Mouse (Mus musculus): ENCODE measurements at regions not wholly inside any gene's neighbourhood (a gene's known extent, or its start where the extent isn't known, plus 50 kb on each side); places are given as distances from the start of the nearest gene placed in this dataset.
A peak's percentile ranks its signal among the peaks of the same experiment; 100 is the strongest.

DNA sequence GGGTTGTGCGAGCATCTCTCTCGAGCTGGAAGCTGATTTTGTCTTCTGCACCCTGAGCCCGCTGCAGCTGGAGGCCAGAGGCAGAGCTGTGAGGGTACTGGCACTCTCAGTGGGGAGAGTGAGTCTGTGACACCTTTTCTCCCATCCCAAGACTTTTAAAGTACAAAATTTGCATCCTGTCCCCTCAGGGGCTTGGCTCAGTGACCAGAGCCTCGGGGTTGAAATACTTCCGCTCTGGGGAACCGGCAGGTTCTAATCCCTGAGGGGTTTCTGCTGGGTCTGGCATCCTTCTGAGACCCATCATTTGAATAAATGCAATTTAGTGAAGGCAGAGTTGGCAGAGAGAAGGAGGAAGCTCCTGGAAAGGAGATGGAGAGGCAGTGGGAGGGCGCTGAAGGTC lies 340.5 kb upstream of the Smim15 start:
- DNase-seq (ENCODE audit: low spot score in 2 of 2) = no peak

DNA sequence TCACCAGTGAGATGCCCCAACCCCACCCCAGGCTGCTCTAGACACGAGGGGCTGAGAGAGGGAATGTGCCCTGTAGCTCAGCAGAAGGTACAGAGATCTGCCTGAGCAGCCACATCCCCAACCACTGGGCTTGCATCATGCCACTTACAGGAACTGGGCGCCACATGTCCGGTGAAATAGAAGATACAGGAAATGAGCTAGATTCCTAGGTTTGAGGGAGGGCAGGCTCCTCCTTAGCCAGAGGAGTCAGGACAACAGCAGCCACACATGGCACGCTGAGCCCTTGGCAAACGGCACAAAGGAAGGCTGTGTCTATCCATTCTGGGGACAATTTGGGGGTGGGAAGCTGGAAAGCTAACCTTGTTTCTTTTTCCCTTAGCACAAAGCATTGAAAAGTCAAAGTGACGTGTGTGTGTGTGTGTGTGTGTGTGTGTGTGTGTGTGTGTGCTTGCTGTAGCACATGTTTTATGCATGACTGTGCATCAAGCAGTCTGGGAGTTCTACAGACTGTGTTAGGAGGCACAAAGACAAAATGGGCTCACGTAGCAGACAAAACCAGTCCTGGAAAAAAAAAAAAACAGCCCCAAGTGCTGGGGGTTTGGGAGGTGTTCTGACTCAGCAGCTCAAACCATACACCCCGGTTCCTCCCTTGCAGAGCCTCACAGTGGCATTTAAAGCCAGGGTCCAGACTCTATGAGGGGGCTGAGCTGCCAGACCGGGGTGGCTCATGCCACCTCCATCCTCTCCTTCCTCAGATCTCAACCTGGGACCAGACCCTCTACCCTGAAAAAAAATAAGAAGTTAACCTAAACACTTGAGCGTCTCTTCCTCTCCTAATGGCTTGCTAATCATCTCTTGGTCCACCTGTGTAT lies 343.7 kb upstream of the Smim15 start:
- DNase-seq (ENCODE audit: low spot score in 2 of 2) = peak in 1 of 2 experiments; percentile 30

DNA sequence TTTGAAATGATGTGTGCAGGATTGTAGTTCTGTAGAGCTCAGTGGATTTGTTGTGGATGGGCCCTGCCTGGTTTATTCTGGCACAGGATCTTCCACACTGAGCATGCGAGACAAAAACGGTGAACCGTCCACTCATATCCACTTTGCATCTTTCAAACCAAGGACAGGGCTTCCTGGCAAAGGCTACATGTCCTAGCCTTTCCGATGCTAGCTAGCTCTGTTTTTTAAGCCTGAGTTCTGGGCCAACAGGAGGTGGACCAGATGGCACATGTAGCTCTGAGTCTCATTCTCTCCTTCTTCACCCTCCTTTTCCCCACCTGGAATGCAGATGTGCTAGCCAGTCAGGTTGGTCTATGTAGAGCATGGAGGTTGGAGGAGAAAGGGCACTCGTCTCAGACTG lies 345.0 kb upstream of the Smim15 start:
- DNase-seq (ENCODE audit: low spot score in 2 of 2) = no peak

DNA sequence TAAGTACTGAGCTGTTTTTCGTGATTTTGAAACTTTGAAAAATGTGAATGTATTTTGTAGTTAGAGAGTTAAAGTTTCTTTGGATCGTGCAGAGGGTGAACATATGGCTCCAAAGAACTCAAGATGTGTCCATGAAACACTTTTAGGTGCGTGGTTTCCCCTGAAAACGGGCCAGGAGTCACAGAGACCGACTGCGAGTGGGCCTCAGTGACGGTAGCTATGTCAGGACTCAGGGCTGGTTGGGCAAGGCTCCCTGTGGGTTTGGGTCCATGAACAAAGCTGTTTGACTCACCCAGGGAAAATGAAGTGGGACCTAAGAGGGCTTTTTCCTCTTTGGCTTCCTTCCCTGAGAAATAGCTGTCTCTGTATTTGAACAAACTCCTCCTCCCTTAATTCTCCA lies 345.9 kb upstream of the Smim15 start:
- DNase-seq (ENCODE audit: low spot score in 2 of 2) = peak in 1 of 2 experiments; percentile 63

DNA sequence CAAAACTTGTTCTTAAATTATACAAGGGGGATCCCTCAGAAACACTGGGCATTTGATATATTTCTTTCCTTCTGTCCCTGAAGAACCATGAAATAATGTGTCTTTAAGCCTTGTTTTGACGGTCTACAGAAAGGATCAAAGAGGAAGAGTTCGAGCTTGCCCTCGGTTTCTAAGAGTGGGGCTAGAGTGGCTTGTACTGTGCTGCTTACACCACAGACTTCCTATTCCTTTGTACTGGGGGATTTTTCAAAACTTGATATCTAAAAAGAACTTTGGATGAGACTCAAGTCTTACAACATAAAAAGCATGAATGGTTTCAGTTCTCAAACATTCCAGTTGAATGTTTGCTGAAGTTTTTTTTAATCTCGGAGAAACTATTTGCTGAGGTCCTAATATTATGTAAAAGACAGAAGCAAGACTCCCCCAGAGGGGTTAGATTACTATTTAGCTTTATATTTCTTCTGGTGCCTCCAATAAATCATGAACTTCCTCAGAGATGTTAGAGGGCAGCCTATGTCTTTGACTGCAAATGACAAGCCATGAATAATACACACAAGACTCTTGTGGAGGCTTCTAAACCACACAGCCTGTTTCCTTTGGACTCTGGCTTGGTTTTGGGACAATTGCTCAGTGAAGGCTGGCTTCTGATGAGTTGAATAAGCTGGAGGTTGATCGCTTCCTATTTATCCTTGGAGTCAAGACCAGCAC lies 352.0 kb upstream of the Smim15 start:
- DNase-seq (ENCODE audit: low spot score in 2 of 2) = no peak

DNA sequence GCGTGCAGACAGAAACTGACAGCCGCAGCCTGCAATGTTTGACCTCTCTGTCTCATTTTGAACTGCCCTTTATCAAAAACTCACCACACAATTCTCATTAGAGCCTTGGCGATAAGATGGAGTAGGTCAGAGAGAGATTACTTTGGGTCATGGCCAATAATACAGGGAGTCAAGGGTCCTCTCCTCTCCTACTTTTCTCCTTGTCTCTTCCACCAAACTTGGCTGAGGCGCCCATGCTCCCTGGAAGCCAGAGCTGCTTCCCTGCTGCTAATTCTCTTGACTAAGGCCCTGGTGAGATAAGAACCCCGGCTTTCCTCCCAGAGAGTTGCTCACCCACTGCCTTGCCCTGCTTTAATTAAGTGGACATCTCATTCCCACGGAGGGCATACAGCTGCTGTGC lies 355.3 kb upstream of the Smim15 start:
- no peak for DNase-seq (ENCODE audit: low spot score in 2 of 2)

DNA sequence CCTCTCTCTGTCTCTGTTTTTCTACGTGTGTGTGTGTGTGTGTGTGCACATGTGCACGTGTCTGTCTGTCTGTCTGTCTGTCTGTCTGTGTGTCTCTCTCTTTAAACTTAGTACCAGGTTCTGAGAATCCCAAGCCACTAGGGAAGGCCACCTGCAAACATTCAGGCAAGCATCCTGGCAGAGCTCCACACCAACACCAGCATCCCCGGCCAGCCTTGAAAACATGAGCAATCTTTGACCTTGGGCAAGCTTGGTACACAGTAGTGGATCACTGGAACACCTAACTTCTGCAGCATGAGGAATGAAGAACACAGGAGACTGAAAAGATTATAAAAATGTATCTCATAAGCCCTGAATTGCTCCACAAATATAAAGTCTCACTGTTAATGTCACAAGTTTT lies 359.0 kb upstream of the Smim15 start:
- no peak for DNase-seq (ENCODE audit: low spot score in 2 of 2)

DNA sequence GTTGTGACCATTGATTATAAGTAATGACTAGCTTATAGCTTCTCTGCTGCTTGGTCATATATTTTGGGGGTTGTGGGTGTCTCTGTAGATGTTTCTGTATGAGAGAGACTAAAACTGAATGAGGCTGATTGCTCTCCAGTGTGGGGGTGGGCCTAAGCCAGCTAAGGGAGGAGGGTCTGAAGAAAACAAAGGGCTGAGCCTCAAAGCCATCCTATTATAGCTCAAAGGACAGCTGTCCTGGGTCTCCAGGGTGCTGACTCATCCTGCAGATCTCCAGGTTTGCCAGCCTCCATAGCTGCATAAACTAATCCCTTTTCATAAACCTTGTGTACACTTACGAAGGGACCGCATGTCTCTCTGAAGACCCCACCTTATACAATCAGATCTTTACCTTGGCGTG lies 360.3 kb upstream of the Smim15 start:
- no peak for DNase-seq (ENCODE audit: low spot score in 2 of 2)

DNA sequence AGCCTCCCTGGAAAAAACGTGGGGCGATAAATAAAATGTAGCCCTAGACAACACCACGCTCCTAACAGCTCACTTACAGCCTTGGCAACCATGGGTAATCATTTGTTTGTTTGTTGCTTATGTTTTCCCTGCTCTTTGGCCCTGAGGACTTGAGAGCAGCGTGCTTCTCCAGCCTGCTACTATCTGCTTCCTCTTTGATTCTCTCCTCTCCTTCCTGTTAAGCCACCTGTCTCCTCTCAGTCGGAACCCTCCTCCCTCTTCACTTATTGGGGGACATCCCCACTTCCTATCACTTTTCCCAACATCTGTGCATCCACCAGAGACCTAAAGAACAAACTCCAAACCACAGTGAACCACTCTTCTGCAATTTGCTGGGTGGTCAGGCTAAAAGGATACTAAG lies 362.5 kb upstream of the Smim15 start:
- DNase-seq (ENCODE audit: low spot score in 2 of 2) = no peak

DNA sequence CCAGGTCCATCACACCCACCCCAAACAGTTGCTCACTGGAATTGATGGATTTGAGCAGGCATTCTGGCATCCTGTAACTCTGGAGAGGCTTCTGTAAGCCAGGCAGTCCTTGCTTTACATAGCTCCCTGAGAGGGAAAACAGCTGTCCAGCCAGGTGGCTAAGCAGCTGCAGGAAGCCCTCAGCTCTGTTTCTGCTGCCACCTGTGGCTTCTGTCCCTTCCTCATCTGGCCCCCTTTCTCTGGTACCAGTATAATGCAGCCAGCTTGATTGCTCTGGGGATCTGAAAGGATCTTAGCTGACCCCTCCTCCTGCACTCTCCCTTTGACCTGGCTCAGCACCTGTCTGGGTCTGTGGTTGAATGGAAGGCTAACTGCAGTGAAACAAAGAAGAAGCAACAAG lies 365.4 kb upstream of the Smim15 start:
- no peak for DNase-seq (ENCODE audit: low spot score in 2 of 2)

DNA sequence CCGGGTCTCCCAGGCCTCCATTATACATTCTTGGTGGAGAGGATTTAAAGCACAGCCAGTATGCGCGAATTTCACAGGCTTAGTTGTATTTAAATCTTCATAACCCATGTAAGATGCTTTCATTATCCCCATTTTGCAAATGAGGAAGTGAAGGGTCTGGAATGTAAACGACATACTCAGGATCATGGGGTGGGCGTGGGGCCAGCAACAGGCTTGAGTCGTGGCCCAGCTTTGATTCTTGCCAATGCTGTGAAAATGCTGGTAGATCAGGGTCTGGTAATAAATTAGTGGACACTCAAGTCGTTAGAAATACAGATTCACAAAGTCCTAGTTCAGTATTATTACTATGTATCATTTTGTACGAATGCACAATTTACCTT lies 367.2 kb upstream of the Smim15 start:
- no peak for DNase-seq (ENCODE audit: low spot score in 2 of 2)

DNA sequence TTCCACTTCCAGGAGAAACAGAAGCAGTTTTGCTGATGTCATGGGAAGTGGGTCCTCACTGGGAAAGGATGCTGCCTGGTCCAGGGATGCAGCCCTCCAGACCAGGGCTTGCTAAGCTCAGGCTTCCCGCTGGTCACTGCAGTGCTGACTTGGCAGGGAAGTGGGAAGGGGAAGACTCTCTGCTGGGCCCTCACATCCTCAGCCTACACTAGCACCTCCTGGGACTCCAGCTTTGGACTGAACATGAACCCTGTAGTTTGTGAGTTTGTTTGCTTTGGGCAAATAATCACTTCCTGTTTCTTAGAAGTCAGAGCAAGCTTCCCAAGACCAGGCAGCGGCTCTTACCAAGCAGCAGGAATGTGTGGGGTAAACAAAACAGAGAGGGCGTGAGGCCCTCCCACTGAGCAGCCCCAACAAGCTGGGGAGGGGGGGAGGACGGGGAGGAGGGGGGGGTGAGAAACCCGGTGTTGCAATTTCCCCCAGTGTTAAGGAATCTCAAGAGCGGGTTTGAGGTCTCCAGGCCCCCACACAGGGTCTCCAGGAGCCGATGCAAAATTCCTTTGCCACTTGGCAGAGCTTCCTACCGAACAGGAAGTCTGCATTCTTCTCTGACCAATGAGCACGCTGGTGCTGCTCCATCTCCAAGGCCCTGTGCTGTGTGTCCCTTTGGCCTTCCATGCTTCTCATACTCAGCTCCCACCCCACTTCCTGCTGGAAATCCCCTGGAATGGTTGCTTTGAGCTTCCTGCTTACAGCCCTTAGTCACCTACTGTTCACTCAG lies 367.7 kb upstream of the Smim15 start:
- DNase-seq (ENCODE audit: low spot score in 2 of 2) = no peak

DNA sequence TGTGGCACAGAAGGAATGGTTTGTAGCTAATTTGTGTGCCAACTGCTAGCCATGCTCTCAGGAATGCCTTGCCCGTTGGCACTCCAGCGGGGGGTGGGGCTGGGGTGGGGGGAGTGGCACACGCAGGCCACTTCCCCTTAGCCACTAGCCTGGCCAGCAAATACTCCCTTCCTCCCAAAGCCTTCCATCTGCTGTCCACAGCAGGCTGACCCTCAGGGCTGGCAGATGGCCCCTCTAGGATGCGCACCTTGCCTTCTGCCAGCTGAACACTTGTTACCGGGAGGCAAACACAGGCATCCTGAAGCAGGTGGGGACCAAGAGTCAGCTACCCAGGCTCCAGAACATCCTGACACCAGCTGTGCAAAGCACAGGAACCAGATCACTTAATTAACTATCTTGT lies 372.1 kb upstream of the Smim15 start:
- no peak for DNase-seq (ENCODE audit: low spot score in 2 of 2)

DNA sequence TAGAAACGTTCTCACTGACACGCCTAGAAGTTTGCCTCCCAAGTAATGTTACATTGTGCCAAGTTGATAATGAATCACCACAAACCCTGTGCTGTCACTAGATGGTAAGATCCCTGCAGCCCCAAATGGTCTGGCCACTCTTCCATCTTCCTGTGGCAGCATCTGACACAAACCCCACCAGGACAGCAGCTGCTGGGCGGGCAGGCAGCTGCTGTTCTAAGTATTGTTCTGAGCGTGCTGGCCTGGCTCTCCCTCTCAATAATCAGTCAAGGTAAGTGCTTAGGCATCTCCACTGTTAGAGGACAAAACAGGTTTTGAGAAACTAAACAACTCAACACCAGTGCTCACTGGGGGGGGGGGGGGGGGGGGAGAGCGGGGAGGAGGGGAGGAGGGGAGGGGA lies 375.7 kb upstream of the Smim15 start:
- no peak for DNase-seq (ENCODE audit: low spot score in 2 of 2)

DNA sequence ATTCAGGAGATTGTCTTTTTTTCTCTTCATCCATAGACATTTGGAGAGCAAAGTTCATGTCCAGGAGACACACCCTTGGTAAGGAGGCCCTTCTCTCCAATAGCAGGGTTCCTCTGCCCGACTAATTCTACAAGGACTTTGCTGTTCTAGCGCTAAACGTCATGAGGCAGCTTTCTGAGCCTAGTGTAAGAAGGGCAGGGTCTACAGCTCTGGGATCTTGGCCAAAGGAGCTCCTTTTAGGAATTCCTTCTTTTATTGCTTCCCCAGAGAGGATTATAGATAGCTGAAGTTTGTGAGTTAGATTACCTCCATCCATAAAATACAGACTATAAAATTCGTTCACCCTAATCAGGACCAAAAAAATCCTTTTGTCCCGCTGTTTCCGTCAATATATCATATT lies 378.5 kb upstream of the Smim15 start:
- DNase-seq (ENCODE audit: low spot score in 2 of 2) = no peak

DNA sequence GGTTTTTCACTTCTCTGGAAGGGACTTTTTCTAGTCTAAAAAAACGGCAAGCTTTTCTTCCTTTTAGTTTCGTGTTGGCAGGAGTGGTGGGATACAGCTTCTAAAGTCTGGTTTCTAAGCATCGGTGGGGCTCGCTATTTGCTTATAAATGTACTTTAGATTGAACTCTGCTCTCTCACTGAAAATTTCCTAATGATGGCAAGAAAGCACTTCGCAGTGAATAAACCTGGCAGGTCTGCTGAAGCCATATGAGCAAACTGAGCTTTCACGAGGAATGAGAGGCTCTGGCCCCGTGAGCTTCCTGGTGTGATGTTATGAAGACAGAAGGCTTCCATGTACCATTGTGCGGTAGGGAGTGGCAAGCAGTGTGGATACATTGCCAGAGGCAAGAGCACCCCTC lies 380.0 kb upstream of the Smim15 start:
- DNase-seq (ENCODE audit: low spot score in 2 of 2) = no peak

DNA sequence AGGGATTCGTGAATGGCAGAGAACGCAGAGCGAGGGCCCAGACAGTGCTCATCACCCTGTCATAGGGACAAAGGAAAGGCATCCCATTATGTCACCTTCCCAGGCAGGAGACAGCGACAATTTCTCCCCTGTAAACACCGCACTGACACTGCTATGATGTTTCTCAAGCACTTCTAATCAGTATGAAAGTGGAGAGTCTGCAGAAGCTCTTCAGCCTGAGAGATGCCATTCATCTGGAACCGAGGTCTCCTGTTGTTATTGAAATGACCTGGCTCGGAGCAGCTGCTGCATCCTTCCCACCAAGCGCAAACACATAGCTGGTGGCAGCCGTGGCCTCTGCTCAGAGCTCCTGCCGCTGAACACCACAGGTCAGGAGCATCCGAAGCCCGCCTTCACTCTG lies 380.5 kb upstream of the Smim15 start:
- DNase-seq (ENCODE audit: low spot score in 2 of 2) = no peak

DNA sequence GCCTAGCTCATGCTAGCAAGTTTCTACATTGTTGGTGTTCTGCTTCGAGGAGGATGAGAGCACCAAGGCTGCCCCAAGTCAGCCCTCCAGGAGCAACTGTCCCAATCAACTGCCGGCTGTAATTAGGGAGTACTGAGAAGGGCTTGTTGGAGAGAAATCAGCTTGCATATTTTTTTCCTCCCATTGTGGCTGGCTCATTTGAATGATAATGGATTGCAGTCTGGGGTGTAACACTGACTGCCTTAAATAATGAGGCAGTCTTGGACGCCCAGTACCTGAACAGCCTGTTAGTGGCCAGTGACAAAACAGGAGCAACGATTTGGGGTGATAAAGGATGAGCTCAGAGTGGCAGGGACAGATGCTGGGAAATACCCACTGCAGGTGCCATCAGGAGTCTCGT lies 382.8 kb upstream of the Smim15 start:
- no peak for DNase-seq (ENCODE audit: low spot score in 2 of 2)

DNA sequence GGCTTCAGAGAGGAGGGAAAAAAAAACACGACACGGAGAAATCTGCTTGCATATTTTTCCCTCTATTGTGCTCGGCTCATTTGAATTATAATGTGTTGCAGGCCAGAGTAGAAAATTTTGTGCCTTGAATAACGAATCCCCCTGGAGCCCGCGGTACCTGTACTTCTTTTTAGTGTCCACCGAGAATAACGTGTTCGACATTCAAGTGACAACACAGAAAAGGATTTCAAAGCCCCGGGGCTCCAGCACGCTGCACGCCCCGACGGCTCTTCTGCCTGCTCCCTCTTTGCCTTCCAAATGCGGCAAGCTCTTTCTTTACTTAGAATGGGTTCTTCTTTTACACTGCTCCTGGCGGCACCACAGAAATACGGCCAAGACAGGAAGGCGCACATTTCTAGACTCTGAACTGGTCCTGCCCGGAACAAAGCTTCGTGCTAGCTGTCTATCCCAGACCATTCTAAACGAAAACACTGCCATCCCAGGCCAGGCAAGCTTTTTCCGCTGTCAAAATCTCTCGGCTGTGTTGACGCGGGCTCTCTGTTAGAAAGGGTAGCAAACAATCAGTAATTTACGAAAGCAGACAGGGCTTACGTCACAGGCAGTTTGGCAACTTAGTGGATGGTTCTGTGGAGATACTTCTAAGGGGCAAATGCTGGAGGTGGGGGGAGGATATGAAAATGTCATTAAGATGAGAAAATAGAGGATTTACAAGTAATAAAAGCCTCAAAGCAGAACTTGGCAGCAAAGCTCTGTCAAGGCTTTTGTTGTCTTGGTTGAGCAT lies 398.2 kb upstream of the Smim15 start:
- peak; percentile 22 to 50 for DNase-seq (ENCODE audit: low spot score in 2 of 2)

DNA sequence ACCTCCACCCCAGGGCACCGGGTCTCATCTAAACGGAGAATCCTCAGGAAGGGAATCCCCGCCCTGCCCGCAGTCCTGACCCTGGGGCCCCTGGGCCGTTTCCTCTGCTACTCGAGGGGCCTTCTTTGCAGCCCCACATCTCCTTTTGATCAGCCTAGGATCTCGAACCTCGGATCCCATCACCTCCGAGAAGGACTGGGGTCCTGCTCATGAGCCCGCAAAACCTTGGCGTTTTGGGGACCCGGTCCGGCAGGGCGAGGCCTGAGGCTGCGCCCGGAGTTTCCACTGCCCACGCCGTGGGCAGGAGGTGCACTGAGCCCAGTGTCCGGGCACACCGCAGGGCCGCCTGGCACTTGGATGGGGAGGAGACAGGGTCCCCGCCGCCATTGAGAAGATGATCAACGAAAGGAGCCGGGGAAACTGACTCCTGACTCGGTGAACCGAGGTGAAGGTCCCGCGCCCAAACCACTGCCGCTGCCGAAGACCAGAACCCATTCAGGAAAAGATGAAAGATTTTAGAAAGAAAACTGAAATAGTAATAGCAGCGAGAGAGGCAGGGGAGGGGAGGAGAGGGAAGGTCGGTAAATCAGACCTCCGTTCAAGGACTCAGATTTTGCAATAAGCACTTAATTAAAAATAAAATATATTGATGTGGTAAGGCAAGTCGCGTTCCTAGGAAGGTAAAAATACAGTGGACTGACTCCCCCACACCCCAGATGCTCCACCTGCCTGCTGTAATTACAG lies 399.0 kb upstream of the Smim15 start:
- DNase-seq (ENCODE audit: low spot score in 2 of 2) = peak in 1 of 2 experiments; percentile 6

DNA sequence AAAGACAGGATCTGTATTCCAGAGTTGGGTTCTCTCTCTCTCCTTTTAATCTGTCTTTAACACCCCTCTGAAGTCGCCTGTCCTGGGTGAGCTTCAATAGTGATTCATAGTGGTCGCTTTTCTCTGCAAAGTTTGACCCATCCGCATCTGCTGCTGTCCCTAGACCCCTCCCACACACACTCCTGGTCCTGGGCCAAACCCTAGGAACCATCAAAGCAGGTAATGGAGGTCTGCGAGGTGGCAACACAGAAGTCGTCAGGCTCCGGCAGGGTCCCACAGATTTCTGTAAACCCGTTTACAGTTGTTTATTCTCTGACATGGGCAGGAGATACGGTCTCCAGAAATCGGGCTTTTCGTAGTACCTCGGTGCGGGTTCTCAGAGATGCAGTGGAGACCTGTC lies 399.5 kb upstream of the Smim15 start:
- no peak for DNase-seq (ENCODE audit: low spot score in 2 of 2)
